Mouse (Mus musculus): ENCODE results near the gene Scfd2. TPM values are rescaled to one million over a fixed set of nuclear protein-coding genes. Genes with fewer than 3 reads are reported as not detected.

Scfd2 gene
- polyA plus RNA-seq, 1 experiment = 17.4 TPM

DNA sequence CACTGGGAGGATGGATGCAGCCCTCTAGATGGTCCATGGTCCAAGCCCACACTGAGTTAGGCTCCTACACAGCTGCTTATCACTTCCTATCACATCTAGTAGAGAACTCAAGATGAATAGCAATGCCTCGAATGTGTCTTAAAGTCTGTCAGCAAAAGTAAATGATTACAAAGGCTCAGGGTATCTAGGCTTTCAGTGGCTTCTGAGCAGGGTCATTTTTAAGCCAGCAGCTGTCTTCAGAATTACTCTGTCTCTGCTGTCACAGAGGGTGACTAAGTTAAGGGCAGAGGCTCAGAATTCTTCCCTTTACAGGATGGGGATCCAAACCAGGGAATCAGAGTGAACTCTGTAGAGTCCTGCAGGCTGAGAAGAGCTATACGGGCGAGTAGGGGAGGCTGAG, 284.6 kb downstream of the Scfd2 start:
- H3K4me1 ChIP-seq (ENCODE audit: control insufficient read depth, insufficient read depth, insufficient read length, low read length) = no peaks in the 10 kb centered on the region
- no peak overlapping the region for H3K27ac ChIP-seq (replicated peaks; ENCODE audit: low read depth, low read length)
- H3K4me3 ChIP-seq (ENCODE audit: insufficient read depth, low read depth, low read length) = no peak overlapping the region

DNA sequence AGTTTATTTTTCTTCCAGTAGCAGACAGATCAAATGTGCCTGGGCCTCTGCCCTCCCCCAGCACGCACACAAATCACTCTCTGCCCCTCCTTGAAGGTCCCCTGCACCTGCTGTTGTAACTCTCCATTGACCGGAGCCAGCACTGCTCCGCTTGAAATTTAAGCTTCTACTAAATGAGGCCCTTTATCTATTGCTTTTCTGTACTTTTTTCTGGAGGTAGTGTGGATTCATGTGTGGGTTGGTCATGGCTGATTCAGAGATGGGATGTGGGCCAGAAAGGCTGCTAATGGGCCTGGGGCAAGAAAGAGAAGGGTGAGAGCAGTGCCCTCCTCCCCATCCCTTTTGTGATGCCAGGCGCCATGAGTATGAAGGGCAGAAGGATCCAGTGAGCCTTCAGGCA, 285.1 kb downstream of the Scfd2 start:
- Histone ChIP-seq H3K4me1 (ENCODE audit: control insufficient read depth, insufficient read depth, insufficient read length, low read length) (no peaks in the 10 kb centered on the region), H3K4me3 (ENCODE audit: insufficient read depth, low read depth, low read length) (no peak overlapping the region), H3K27ac (replicated peaks; ENCODE audit: low read depth, low read length) (no peak overlapping the region)

DNA sequence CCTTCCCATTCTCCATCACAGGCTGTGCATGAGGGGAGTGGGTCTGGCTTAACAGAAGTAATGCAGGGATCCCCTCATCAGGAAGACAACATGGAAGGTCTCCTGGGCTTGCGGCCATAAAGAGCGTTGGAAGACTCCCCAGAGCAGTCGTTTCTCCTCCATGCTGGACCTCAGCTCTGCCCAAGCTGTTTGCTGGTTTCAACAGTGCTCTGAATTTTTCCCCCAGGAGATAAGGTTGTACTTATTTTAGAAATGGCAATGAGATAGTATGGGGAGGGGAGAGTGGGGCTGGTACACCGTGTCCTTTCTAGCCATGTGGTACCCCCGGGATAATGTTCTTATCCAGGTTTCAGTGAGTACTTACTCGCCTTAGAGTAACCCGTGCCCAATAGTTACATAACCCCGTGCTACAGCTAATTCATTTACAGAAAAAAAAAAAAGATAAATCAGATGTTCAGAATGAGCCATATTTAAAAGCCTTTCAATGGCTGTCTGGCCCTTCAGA, 285.9 kb downstream of the Scfd2 start:
- H3K27ac ChIP-seq (replicated peaks; ENCODE audit: low read depth, low read length) = no peak overlapping the region
- no peak overlapping the region for H3K4me3 ChIP-seq (ENCODE audit: insufficient read depth, low read depth, low read length)
- H3K4me1 ChIP-seq (ENCODE audit: control insufficient read depth, insufficient read depth, insufficient read length, low read length) = no peaks in the 10 kb centered on the region

DNA sequence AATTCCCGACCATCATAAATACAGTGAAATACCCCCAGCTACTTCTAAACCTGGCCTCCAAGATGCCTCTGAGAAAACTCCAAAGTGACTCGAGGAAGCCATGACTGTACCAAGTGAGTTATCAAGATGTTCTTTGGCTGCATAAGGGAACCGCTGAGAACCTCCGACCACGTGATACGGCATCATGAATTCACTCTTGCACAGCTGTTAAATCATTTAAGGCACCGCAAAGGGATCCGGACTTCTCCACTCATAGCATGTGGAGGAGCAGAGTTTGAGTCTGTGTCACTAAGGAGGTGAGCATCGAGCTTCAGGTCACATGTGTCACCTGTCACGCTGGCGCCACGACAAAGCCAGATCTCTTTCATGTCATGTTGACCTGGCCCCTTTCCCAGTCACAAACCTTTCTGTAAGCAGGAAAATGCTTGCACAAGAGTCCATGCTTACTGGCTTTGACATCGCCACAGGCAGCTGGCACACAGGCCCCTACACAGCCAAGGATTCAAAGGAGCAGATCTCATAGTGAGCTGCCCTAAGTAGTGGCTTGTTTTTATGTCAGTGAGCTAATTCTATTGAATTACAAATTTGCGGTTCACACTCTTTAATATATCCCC, 287.0 kb downstream of the Scfd2 start:
- Histone ChIP-seq H3K4me1 (ENCODE audit: control insufficient read depth, insufficient read depth, insufficient read length, low read length) (no peaks in the 10 kb centered on the region), H3K27ac (replicated peaks; ENCODE audit: low read depth, low read length) (no peak overlapping the region), H3K4me3 (ENCODE audit: insufficient read depth, low read depth, low read length) (no peak overlapping the region)

DNA sequence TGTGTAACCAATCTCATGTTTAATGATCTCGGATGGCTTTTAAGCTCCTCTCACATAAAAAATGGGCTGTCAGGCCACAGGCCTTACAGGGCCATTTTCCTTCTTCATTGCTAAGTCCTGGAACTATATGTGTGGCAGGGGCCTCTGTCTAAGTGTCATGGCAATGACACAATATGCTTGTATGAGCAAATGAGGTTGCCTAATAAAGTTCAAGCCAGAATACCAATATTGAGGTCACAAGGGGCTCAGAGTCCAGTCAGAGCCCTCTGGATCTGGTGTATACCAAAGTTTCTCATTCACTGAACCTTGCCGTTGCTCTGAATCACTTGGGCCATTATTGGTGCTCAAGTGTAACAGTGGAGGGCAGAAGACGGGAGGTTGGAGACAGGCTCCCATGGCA, 288.9 kb downstream of the Scfd2 start:
- no peaks in the 10 kb centered on the region for H3K4me1 ChIP-seq (ENCODE audit: control insufficient read depth, insufficient read depth, insufficient read length, low read length)
- H3K4me3 ChIP-seq (ENCODE audit: insufficient read depth, low read depth, low read length) = no peak overlapping the region
- H3K27ac ChIP-seq (replicated peaks; ENCODE audit: low read depth, low read length) = no peak overlapping the region

DNA sequence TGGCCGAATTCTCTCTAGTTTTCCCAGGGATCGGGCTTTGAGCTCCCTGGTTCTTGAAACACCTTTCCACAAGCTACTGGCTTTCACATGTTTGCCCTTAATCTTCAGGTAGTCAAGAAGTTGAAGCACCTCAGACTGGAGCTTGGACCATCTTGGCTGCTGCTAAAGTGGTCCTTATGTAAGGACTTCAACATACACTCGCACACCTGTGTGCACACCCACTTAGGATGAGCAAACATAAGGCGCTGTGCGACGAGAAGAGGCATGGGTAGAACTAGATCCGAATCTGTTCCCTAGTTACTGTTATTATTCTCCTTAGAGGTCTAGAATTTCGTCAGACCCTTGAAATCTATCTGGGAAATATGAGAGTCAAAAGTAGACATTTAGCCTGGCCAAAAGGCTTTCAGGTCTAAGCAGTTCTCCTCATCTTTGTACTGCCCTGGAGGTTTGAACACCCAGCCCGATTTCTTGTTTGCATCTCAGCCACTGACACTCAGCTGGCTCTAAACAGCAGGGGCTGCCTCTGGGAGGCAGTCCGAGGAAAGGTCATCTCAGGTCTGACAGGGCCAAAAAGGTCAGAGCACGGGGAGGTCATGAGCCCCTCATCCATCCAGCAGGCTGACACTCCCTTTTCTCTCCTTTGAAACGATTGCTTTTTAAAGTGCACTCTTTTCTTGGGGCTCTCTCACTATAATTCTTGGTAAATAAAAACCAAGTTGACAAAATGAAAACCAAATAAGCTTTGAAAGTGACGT, 290.5 kb downstream of the Scfd2 start:
- no peaks in the 10 kb centered on the region for H3K4me1 ChIP-seq (ENCODE audit: control insufficient read depth, insufficient read depth, insufficient read length, low read length)
- no peak overlapping the region for H3K4me3 ChIP-seq (ENCODE audit: insufficient read depth, low read depth, low read length)
- no peak overlapping the region for H3K27ac ChIP-seq (replicated peaks; ENCODE audit: low read depth, low read length)

DNA sequence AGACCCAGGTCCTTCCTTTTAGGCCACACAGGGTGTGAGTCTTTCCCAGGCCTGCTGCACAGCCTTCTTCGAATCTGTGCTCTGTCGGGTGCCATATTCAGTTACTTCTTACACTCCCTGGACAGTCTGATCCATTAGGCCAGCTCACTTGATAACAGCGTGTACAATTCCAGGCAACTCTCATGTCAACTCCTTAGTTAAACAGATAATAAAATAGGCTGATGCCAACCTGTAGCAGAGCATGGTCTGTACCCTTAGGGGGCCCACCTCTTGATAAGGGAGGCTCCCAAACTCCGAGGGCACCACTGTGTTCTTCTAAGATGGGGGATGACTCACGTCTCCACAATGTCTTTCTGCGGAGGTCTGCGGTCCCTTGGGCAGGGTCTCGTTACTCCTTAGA, 291.3 kb downstream of the Scfd2 start:
- no peak overlapping the region for H3K4me3 ChIP-seq (ENCODE audit: insufficient read depth, low read depth, low read length)
- no peak overlapping the region for H3K27ac ChIP-seq (replicated peaks; ENCODE audit: low read depth, low read length)
- H3K4me1 ChIP-seq (ENCODE audit: control insufficient read depth, insufficient read depth, insufficient read length, low read length) = no peaks in the 10 kb centered on the region

DNA sequence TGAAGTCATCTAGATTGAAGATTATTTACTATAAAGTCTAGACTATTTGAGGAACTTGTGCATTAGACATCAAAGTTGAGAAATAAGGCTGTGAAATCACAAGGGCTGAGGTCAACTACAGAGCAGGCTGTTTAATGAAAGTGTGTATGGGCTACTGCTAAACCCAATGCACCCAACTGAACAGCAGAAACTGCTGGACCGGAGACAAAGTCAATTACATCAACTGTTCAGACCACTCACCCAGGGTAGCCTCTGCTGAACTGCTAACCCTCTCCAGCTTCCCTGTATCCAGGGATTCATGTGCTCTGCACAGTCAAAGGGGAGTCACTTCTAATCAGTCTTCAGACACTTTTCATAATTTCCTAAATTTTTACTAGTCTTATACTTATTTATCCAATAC, 292.2 kb downstream of the Scfd2 start:
- Histone ChIP-seq H3K27ac (replicated peaks; ENCODE audit: low read depth, low read length) (no peak overlapping the region), H3K4me3 (ENCODE audit: insufficient read depth, low read depth, low read length) (no peak overlapping the region), H3K4me1 (ENCODE audit: control insufficient read depth, insufficient read depth, insufficient read length, low read length) (no peaks in the 10 kb centered on the region)

DNA sequence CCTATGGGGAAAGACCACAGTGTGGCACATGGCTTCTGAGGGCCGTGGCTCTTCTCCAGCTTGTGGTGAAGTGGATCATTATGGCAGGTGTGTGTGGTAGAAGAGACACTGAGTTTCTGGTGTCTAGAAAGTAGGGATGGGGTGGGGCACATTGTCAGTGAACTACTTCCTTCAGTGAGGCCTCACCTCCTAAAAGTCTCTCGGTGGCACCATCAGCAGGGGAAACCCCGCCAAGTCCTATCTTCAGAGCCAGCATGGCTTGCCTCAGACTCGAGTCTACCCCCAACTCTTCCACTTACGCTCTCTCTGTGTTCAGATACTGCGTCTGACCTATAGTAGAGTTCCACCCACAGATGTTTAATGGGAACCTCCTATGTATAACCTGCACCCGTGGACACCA, 297.8 kb downstream of the Scfd2 start:
- H3K4me1 ChIP-seq (ENCODE audit: control insufficient read depth, insufficient read depth, insufficient read length, low read length) = no peaks in the 10 kb centered on the region
- no peak overlapping the region for H3K27ac ChIP-seq (replicated peaks; ENCODE audit: low read depth, low read length)
- H3K4me3 ChIP-seq (ENCODE audit: insufficient read depth, low read depth, low read length) = no peak overlapping the region

DNA sequence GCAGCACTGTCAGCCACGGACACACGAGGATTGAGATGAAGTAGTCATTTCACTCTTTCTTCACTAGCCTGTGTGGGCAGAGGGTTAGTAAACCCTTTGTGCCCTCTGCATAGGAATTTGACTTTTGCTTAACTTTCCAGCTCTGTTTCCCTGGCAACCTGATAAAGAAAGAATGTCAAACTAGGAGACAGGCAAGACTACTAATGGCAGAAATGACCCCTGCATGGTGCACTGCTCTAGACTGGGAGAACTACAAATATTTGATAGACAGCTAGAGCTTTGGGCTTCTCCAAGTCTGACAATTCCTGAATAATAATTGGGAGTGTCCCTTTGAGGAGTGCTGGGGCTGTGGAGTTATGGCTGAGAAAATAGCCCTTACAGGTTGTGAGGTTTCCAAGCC, 301.0 kb downstream of the Scfd2 start:
- Histone ChIP-seq H3K4me1 (ENCODE audit: control insufficient read depth, insufficient read depth, insufficient read length, low read length) (no peaks in the 10 kb centered on the region), H3K4me3 (ENCODE audit: insufficient read depth, low read depth, low read length) (no peak overlapping the region), H3K27ac (replicated peaks; ENCODE audit: low read depth, low read length) (no peak overlapping the region)

DNA sequence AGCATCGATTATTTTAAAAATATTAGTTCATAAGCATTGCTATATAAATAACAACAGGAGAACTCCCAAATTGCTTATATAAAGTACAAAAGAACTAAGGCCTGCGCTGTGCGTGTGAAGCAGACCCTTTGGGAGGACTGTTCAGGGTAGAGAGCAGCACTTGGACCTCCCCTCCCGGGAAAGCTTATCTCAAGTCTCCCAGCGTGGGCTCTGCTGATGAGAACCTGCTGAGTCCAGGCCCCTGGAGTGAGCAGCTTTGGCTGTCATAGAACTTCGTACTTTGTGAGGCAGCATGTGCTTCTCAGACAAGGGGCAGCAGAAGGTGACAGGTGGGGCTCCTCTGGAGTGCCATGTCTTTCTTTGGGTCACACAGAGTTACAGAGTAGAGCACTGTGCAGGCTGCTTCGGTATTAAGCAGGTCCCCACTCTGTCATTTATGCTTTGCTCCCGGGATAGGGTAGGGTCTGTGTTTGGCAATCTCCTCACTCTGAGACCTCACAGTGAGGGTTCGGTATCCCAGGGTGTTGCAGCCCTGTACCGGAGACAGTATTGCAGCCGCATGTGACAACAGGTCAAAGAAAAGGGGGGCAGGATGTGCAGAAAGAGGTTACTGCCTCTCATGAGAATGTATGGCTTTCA, 301.7 kb downstream of the Scfd2 start:
- no peaks in the 10 kb centered on the region for H3K4me1 ChIP-seq (ENCODE audit: control insufficient read depth, insufficient read depth, insufficient read length, low read length)
- no peak overlapping the region for H3K27ac ChIP-seq (replicated peaks; ENCODE audit: low read depth, low read length)
- H3K4me3 ChIP-seq (ENCODE audit: insufficient read depth, low read depth, low read length) = no peak overlapping the region

DNA sequence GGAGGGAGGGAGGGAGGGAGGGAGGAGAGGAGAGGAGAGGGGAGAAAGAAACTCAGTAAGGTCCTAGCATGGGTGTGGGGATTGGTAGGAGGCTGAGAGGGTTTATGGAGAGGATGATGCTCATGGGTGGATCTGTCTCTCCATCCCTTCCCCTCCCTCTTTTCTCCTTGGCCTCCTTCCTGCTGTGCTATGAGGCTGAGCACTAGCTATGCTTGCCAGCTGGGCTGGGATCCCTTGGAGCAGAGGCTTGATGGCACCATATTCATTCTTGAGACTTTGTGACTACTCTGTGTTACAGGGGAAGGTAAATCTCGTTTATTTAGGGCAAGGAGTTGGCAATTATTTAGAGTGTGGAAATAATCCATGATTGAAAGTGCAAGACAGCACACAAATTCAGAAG, 302.6 kb downstream of the Scfd2 start:
- Histone ChIP-seq H3K27ac (replicated peaks; ENCODE audit: low read depth, low read length) (no peak overlapping the region), H3K4me3 (ENCODE audit: insufficient read depth, low read depth, low read length) (no peak overlapping the region), H3K4me1 (ENCODE audit: control insufficient read depth, insufficient read depth, insufficient read length, low read length) (no peaks in the 10 kb centered on the region)

DNA sequence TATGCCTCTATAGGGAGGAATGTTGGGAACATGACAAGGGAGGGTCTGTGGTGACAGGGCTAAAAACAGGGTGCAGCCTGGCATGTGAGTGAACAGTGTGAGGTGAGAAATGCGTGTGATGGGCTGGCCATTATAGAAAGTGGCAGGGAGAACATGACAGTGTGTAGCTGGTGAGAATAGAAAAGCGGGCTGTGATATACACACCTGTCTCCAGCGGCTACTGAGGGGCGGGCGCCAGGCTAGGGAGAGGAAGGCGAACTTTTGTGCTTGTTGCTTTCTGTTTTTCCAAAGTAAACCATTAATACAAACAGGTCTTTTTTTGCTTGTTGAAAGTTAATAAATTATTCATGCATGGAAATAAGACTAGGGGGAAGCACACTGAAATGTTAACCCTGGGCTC, 304.2 kb downstream of the Scfd2 start:
- H3K4me3 ChIP-seq (ENCODE audit: insufficient read depth, low read depth, low read length) = no peak overlapping the region
- H3K27ac ChIP-seq (replicated peaks; ENCODE audit: low read depth, low read length) = no peak overlapping the region
- no peaks in the 10 kb centered on the region for H3K4me1 ChIP-seq (ENCODE audit: control insufficient read depth, insufficient read depth, insufficient read length, low read length)

DNA sequence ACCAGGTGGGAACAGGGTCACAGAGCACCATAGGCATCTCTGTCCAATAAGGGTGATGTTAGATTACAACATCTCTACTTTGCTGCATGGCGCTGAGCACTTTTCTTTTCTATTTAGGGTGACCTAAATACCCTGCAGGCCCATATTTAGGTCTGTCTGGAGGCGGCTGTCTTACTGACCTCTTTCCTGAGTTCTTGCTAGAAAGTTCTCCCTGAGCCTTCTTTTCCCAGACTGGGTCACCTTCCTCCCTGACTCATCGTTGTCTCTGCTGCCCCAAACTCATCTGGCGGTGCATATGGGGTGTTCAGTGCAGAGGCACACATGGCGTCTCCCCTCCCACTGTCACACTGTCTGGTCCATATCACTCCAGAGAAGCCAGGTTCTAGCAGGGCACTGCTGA, 305.4 kb downstream of the Scfd2 start:
- Histone ChIP-seq H3K27ac (replicated peaks; ENCODE audit: low read depth, low read length) (no peak overlapping the region), H3K4me3 (ENCODE audit: insufficient read depth, low read depth, low read length) (no peak overlapping the region)

DNA sequence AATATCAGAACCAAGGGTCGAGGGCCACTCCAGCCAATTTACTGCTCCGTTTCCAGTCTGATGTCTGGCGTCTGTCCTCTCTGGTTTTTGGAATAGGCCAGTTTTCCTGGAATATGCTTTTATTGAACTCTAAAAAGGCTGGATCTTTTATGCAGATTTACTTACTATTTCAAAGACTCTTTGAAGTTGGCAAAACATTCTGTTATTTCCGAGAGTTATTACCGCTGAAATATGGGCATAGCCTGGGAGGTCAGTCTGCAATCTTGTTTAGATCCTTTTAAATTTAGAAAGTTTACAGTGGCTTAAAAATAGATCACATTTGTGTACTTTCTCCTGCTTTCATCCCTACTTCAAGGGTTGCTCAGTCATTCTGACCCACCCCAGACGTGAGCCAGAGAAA, 307.1 kb downstream of the Scfd2 start:
- Histone ChIP-seq H3K4me3 (ENCODE audit: insufficient read depth, low read depth, low read length) (no peak overlapping the region), H3K27ac (replicated peaks; ENCODE audit: low read depth, low read length) (no peak overlapping the region), H3K4me1 (ENCODE audit: control insufficient read depth, insufficient read depth, insufficient read length, low read length) (no peaks in the 10 kb centered on the region)

More for the DNA sequence above, 305.4 kb downstream of the Scfd2 start:
- no peaks in the 10 kb centered on the region for H3K4me1 ChIP-seq (ENCODE audit: control insufficient read depth, insufficient read depth, insufficient read length, low read length)

DNA sequence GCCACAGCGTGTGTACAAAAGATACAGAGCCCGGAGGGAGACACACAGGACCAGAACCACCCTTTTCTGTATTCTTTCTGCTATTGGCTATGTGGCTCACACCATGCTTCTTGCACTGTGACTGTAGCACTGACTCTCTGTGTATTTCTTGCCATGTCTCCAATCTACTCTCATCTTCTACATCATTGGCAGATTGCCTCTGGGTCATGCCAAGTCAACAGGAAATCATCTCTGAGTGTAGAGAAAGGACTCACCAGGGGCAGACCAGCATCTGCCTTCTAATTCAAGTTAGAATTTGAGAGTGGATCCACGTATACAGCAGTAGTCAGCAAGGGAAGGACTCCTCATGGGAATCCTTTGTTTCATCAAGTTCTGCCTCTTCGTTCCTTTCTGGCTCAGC, 308.9 kb downstream of the Scfd2 start:
- no peaks in the 10 kb centered on the region for H3K4me1 ChIP-seq (ENCODE audit: control insufficient read depth, insufficient read depth, insufficient read length, low read length)
- H3K27ac ChIP-seq (replicated peaks; ENCODE audit: low read depth, low read length) = no peak overlapping the region
- no peak overlapping the region for H3K4me3 ChIP-seq (ENCODE audit: insufficient read depth, low read depth, low read length)
